In the genomic region with DNA sequence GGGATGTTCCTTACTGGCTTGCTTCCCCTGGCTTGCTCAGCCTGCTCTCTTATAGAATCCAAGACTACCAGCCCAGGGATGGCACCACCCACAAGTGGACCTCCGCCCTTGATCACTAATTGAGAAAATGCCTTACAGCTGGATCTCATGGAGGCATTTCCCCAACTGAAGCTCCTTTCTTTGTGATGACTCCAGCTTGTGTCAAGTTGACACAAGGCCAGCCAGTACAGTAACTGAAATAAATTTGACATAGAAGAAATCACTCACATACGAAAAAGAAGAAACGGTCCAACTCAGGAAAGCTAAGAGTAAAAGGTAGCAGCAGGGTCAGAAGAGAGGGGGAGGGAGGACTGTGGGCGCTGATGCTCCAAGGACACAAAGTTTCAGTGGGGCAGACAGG, we compare ENCODE assay signal across 20 mouse cellular contexts. TPM values are rescaled to one million over a fixed set of nuclear protein-coding genes. Genes with fewer than 3 reads are reported as not detected.
"Had no signal": no experiment of that assay in that cellular context is flagged by ENCODE, and none has a peak within 500 bp of the region (broad histone marks: within the 10 kb centered on the region; RNA-seq: fewer than 3 reads in every experiment).

No protein-coding gene starts in this region.

RNA-seq across cellular contexts. Expression of gene Prkcg, which starts 12.2 kb away (rescaled TPM):
- total RNA-seq: granulocyte monocyte progenitor cell, adult 5-6 weeks; hematopoietic stem cell, adult 5-6 weeks had no signal
- polyA plus RNA-seq: limb, embryonic 12.5 days; liver, embryonic 11.5 days; liver, embryonic 15.5 days had no signal

RNA-seq across cellular contexts. Expression of gene Nlrp12, which starts 27.2 kb away (rescaled TPM):
- total RNA-seq: gastrocnemius, adult 2 months; gastrocnemius, postnatal 25 days; gastrocnemius, postnatal 4 days; heart, postnatal 14 days; heart, postnatal 36 days; left cerebral cortex, postnatal 36 days had no signal
- polyA plus RNA-seq: heart, embryonic 11.5 days; heart, embryonic 13.5 days; heart, embryonic 15.5 days; intestine, embryonic 16.5 days; kidney, postnatal 0 days; large intestine, adult 2 months; limb, embryonic 10.5 days; limb, embryonic 12.5 days; limb, embryonic 14.5 days had no signal

RNA-seq across cellular contexts. Expression of gene Cacng7, which starts 56.0 kb away (rescaled TPM):
- total RNA-seq: granulocyte monocyte progenitor cell, adult 5-6 weeks; hematopoietic stem cell, adult 5-6 weeks had no signal
- polyA plus RNA-seq: liver, embryonic 13.5 days had no signal
